Mouse (Mus musculus) thymus, adult 2 months (tissue): ENCODE measurements around the gene Map7. TPM values are rescaled to one million over a fixed set of nuclear protein-coding genes. Genes with fewer than 3 reads are reported as not detected.

Experiments
- DNase-seq: peaks from one replicate; pipeline ENCODE4 v3.0.0; 2021
- H3K27ac ChIP-seq: fragments of 200-500 bp; 2 replicates; pipeline ENCODE4 v1.5.1; 2012; ENCODE audit warnings: low read length, control low read depth; ENCODE audit not compliant: control insufficient read depth, insufficient read depth
- H3K27me3 ChIP-seq: fragments of 200-500 bp; 2 replicates; pipeline ENCODE4 v1.6.1; 2012; ENCODE audit warnings: mild to moderate bottlenecking, low read length, moderate library complexity, mixed read lengths; ENCODE audit not compliant: control insufficient read depth, insufficient read depth
- H3K36me3 ChIP-seq: fragments of 200-500 bp; 2 replicates; pipeline ENCODE4 v1.6.1; 2012; ENCODE audit warnings: mild to moderate bottlenecking, low read length, moderate library complexity; ENCODE audit not compliant: control insufficient read depth, insufficient read depth
- H3K4me1 ChIP-seq: fragments of 200-500 bp; replicated peaks from 2 replicates; pipeline ENCODE4 v1.6.1; 2012; ENCODE audit warnings: low read length; ENCODE audit not compliant: control insufficient read depth, insufficient read depth
- H3K4me3 ChIP-seq: fragments of 200-500 bp; 2 replicates; pipeline ENCODE4 v1.5.1; 2012; ENCODE audit warnings: mild to moderate bottlenecking, low read length, control low read depth, moderate library complexity; ENCODE audit not compliant: control insufficient read depth, insufficient read depth
- CTCF ChIP-seq: fragments of 200-500 bp; IDR thresholded peaks from 2 replicates; pipeline ENCODE4 v1.5.1; 2012; ENCODE audit warnings: mild to moderate bottlenecking, control low read depth, low read length, moderate library complexity, borderline replicate concordance; ENCODE audit not compliant: control insufficient read depth, poor library complexity, insufficient read depth; ENCODE audit errors: extremely low read depth
- POLR2A ChIP-seq: fragments of 200-500 bp; IDR thresholded peaks from 2 replicates; pipeline ENCODE4 v1.6.1; 2012; ENCODE audit warnings: mild to moderate bottlenecking, low read length, control low read depth, moderate library complexity; ENCODE audit not compliant: control insufficient read depth, poor library complexity, insufficient read depth; ENCODE audit errors: extremely low read depth
- WGBS: fragments of 180-500 bp; shearing (Covaris S2); methylation state at CpG from one replicate; pipeline ENCODE4 v1.1.7; 2018; 5-methylcytosine and 5-hydroxymethylcytosine counted together
- polyA plus RNA-seq: library from polyadenylated mRNA; depleted of rRNA; stranded (reverse); fragments of >200 nt; gene quantifications from 2 replicates; pipeline ENCODE4 v1.2.3, GENCODE M21; 2012

Gene Map7
- polyA plus RNA-seq, 1 experiment = 6.9 TPM

DNA sequence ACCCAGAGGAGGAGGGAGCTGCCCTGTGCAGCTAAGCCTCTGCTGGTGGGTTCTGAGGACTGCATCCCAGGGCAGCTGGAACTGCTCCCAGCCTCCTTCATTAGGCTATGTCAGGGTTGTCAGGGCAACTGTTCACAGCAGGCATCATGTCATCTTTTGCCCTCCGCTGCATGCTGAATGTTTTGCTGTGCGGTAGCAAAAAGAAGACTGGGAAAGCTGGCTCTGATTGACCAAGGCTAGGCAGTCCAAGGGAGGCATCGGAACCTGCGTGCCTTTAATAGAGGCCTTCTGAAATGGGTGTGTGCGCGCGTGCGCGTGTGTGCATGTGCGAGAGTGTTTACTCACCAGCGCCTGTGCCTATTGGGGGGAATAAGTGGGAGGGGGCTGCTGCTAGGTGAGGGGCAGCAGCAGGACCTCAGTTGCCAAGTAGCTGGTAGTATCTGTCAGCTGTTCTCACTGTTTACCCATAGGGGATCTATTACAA is 22.4 kb downstream of the Map7 start:
- DNase-seq = peak; percentile 28
- TF ChIP-seq CTCF (peak; percentile 59; the same call in 1 of the 2 replicates), POLR2A (no peak)
- H3K4me3 ChIP-seq = no peak overlapping the region
- no peak overlapping the region for H3K27ac ChIP-seq
- H3K4me1 ChIP-seq = peaks cover 3% of the 10 kb centered on the region
- no peaks in the 10 kb centered on the region for H3K36me3 ChIP-seq
- H3K27me3 ChIP-seq = no peaks in the 10 kb centered on the region
- WGBS = 96% methylated on average over 11 of the region's 11 CpGs

DNA sequence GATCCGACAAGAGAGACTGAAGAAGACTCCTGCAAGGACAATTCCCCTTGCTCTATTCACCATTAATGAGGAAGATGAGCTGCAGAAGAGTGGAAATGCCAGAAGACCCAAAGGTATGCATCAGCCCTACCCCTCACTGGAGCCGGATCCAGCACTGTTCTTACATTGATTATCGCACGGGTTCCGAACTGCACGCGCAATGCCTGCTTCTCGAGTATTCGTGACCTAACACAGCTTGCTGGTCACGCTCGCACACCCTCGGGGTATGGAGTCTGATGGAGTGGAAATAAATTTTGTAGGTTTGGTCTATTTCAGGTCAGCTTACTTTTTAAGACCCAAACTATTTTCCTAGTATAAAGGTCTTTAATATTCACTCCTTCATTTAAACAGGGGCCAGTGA is 22.9 kb downstream of the Map7 start:
- Histone ChIP-seq H3K36me3 (no peaks in the 10 kb centered on the region), H3K27me3 (no peaks in the 10 kb centered on the region), H3K4me1 (peaks cover under 1% of the 10 kb centered on the region), H3K4me3 (no peak overlapping the region), H3K27ac (no peak overlapping the region)
- DNase-seq = no peak
- 96% methylated on average over 12 of the region's 12 CpGs for WGBS
- TF ChIP-seq POLR2A (no peak), CTCF (no peak)

DNA sequence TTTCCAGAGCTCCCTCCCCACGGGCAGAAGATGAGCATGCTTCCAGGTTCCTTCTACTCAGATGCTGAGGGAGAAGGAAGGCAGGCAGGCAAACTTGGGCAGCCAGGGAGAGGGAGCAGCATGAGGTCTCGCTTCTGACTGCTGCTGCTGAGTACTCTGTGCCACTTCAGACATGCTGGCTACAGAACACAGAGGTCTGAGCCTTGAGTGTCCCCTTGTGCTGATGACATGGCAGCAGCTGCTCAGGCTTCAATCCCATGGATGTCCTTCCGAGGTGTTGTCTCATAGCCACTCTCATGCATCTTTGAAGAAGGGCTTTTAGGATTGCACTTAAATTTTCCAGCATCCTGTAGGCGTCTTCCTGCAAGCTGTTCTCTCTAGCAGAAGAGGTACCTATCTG is 23.5 kb downstream of the Map7 start:
- 97% methylated on average over 4 of the region's 4 CpGs for whole genome bisulfite sequencing
- DNase-seq = no peak
- Histone ChIP-seq H3K27ac (no peak overlapping the region), H3K4me3 (no peak overlapping the region), H3K4me1 (no peaks in the 10 kb centered on the region; the same call in 1 of the 2 replicates), H3K36me3 (no peaks in the 10 kb centered on the region), H3K27me3 (no peaks in the 10 kb centered on the region)
- TF ChIP-seq POLR2A (no peak), CTCF (no peak)

DNA sequence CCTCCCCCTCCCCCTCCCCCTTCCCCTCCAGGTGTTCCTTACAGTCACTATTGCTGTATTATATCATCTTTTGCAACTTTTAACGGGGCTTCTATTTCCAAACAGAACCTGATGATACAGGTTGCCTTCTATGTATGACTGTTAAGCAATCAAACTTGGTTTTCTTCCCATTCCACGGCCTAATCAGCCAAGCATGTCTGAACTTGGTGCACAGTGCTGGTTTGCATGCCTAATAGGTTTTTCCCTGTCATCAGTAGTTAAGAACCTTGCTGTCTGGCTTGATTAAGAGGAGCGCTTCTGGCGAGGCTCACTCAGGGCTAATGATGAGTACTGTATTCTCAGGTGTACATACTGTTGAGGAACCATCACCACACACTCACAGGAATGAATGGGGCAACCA is 25.5 kb downstream of the Map7 start:
- H3K27me3 ChIP-seq = no peaks in the 10 kb centered on the region
- DNase-seq = no peak
- 94% methylated on average over 4 of the region's 4 CpGs for WGBS
- no peak for TF ChIP-seq POLR2A
- TF ChIP-seq CTCF = no peak
- no peaks in the 10 kb centered on the region for H3K36me3 ChIP-seq
- H3K4me1 ChIP-seq = no peaks in the 10 kb centered on the region
- no peak overlapping the region for H3K4me3 ChIP-seq
- no peak overlapping the region for H3K27ac ChIP-seq

DNA sequence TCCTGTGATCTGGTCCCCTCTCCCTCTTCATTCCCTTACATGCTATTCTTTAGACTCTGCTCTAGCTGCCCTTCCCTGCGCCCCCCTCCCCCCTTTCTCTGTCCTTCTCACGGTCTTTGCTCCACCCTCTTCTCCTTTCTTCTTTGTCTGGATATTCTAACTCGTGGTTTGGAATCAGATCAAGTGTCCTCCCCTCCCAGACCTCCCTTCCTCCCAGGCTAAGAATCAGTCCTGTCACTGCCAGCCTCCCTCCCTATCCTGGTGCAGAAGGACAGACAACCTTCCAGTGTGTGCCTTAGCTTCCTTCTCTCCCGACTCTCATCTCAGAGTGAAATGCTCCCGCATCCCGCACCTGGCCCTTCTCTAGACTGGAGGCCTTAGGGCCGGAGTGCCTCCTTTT is 27.8 kb downstream of the Map7 start:
- 88% methylated on average over 7 of the region's 7 CpGs for WGBS
- H3K4me1 ChIP-seq = no peaks in the 10 kb centered on the region
- no peak for DNase-seq

DNA sequence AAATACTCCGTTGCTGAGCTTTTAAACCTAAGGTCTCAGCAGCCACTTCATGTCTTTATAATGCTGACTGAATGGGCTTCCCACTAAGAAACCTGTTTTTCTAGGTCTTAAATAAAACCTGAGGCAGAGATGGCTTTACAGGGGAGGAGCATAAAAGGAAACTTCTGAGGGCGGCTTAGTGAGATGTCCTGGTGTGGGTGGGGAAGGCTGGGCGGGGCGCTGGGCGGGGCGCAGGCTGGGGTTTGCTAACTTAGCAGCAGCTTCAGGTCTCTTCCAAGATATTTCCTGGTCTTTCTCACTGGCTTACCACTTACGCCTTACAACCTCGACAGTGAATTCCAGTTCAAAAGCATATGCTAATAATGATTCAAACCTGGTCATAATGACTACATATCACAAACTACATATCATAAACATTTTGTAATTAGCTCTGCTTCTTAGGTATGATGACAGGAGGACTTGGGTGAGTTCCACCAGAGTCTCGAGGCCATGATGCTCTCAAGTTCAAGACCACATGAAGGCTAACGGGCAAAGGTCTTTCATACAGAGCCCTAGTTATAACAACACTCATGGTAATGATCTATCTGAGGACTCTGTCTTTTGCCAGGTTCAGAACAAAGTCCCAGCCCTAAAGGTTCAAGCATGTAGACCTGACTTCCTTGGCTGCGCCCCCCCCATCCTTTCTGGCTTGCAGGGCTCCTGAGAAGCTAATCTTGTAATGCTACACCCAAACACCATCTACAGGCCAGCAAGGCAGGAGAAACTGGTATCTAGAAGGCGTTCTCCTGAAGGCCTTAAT is 30.7 kb downstream of the Map7 start:
- no peak for DNase-seq
- TF ChIP-seq POLR2A = no peak
- TF ChIP-seq CTCF = no peak
- WGBS = 83% methylated on average over 12 of the region's 12 CpGs
- no peaks in the 10 kb centered on the region for H3K27me3 ChIP-seq
- H3K4me1 ChIP-seq = no peaks in the 10 kb centered on the region
- no peak overlapping the region for H3K4me3 ChIP-seq
- no peak overlapping the region for H3K27ac ChIP-seq
- no peaks in the 10 kb centered on the region for H3K36me3 ChIP-seq

More for the DNA sequence above, 27.8 kb downstream of the Map7 start:
- no peak overlapping the region for H3K4me3 ChIP-seq
- H3K36me3 ChIP-seq = no peaks in the 10 kb centered on the region
- H3K27me3 ChIP-seq = no peaks in the 10 kb centered on the region
- TF ChIP-seq CTCF (no peak), POLR2A (no peak)
- H3K27ac ChIP-seq = no peak overlapping the region
